Mouse (Mus musculus) heart, embryonic 14.5 days (tissue): ENCODE results near the gene Lhpp. TPM values are rescaled to one million over a fixed set of nuclear protein-coding genes. Genes with fewer than 3 reads are reported as not detected.

Experiments
- ATAC-seq: fragments of 200-750 bp; cut with Nextera tagmentation; 2 replicates; pipeline ENCODE4 v1.8.0; 2017; ENCODE audit warnings: low read depth, moderate TSS enrichment; ENCODE audit not compliant: insufficient number of reproducible peaks, insufficient read depth, low FRiP score
- H3K27ac ChIP-seq, 2 experiments: fragments of 200-500 bp in 1 of 2; fragments of 300-500 bp in 1 of 2; sonication (generic) in 1 of 2; replicated peaks in 1 of 2; 2 replicates each; pipeline ENCODE4 v1.5.1; 2012 to 2014; ENCODE audit warnings: low read depth in 2 of 2, low read length in 2 of 2, control low read depth in 1 of 2, mild to moderate bottlenecking in 1 of 2, mixed read lengths in 1 of 2; ENCODE audit not compliant: control insufficient read depth in 1 of 2, insufficient read depth in 1 of 2
- H3K27me3 ChIP-seq: fragments of 300-500 bp; sonication (generic); 2 replicates; pipeline ENCODE4 v1.6.1; 2014; ENCODE audit warnings: mild to moderate bottlenecking, low read length, control low read depth; ENCODE audit not compliant: control insufficient read depth, insufficient read depth
- H3K36me3 ChIP-seq: fragments of 300-500 bp; sonication (generic); 2 replicates; pipeline ENCODE4 v1.6.1; 2014; ENCODE audit warnings: mild to moderate bottlenecking, control low read depth, low read length, mixed read lengths; ENCODE audit not compliant: control insufficient read depth, insufficient read depth
- H3K4me1 ChIP-seq, 2 experiments: fragments of 200-500 bp in 1 of 2; fragments of 300-500 bp in 1 of 2; sonication (generic) in 1 of 2; 2 replicates each; pipeline ENCODE4 v1.6.1; 2012 to 2014; ENCODE audit warnings: low read length in 2 of 2, control low read depth in 1 of 2, mixed read lengths in 1 of 2; ENCODE audit not compliant: control insufficient read depth in 2 of 2, insufficient read depth in 2 of 2
- H3K4me2 ChIP-seq: fragments of 300-500 bp; sonication (generic); 2 replicates; pipeline ENCODE4 v1.6.1; 2014; ENCODE audit warnings: mild to moderate bottlenecking, low read length
- H3K4me3 ChIP-seq, 2 experiments: fragments of 200-500 bp in 1 of 2; fragments of 300-500 bp in 1 of 2; sonication (generic) in 1 of 2; 2 replicates each; pipeline ENCODE4 v1.5.1; 2012 to 2014; ENCODE audit warnings: low read length in 2 of 2, mild to moderate bottlenecking in 2 of 2, control low read depth in 1 of 2, low read depth in 1 of 2, moderate library complexity in 1 of 2; ENCODE audit not compliant: control insufficient read depth in 1 of 2, insufficient read depth in 1 of 2
- H3K9ac ChIP-seq: fragments of 300-500 bp; sonication (generic); 2 replicates; pipeline ENCODE4 v1.6.1; 2014; ENCODE audit warnings: mild to moderate bottlenecking, low read length
- H3K9me3 ChIP-seq: fragments of 300-500 bp; sonication (generic); 2 replicates; pipeline ENCODE4 v1.6.1; 2016; ENCODE audit warnings: low read length, control low read depth; ENCODE audit not compliant: control insufficient read depth
- WGBS: fragments of 180-500 bp; shearing (Covaris S2); extraction: QIAGEN DNeasy Blood & Tissue Kit; methylation state at CpG from one replicate; pipeline ENCODE4 v1.1.7; 2014; 5-methylcytosine and 5-hydroxymethylcytosine counted together
- polyA plus RNA-seq: library from polyadenylated mRNA; unstranded; fragments of >200 nt; fragmentation: Nextera tagmentation; extraction: Ambion mirVana; gene quantifications from 2 replicates; pipeline ENCODE4 v1.2.1, GENCODE M21; 2014

Lhpp gene
- polyA plus RNA-seq: 29.7 and 35.0 TPM in 2 replicates

DNA sequence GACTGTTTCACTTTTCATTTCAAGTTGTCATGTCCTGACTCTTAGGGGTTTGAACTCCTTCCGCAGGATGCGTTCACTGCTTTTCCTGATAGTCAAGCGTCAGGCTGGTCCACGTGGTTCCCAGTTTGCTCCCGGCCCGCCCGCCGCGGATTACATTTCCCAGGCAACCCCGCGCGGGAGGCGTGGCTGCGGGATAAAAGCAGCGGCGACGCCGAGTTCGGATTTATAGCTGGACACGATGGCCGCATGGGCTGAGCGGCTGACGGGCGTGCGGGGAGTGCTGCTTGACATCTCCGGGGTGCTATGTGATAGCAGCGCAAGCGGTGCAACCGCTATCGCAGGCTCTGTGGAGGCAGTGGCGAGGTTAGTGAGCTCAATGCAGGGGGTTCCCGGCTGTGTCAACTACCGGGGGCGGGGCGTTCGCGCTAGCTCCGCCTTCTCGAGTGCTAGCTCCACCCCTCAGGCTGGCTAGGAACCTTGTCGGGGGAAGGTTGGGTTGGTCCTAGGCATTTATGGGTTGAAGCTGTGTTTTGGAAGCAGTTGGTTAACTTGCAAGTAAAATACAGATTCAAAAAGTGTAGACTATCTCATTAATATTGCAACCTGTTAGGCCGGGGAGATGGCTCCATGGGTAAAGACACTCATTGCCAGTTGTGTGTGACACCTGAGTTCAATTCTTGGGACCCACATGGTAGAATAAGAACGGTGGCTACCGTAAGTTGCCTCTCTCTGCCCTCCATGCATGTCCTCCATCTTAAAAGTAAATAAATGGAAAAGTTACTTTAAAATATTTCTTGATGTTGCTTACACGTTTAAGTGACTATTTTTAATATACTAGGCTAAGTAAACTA is at the start of gene Lhpp:
Lhpp (plus strand) TSS at position 171 of the 851 bp plus-strand sequence.
- H3K27me3 ChIP-seq: 0 out of 2 replicates have a peak, but pooled peaks cover 2% of the 10 kb centered on the region
- H3K36me3 ChIP-seq: no peaks in the 10 kb centered on the region
- H3K4me1 ChIP-seq: peaks cover 2 to 7% of the 10 kb centered on the region in 2 experiments
- H3K9ac ChIP-seq: peak within 1 kb of the TSS; percentile 58
- peak within 1 kb of the TSS; percentile 66 for H3K4me2 ChIP-seq
- H3K4me3 ChIP-seq: peak within 1 kb of the TSS; percentile 58 to 60
- 7% methylated on average over 44 of the region's 44 CpGs for WGBS
- H3K9me3 ChIP-seq: no peaks in the 10 kb centered on the region
- 0 out of 4 replicates have a peak within 1 kb of the TSS, but pooled peaks of 1 of the 2 experiments have one; percentile 20 for H3K27ac ChIP-seq
- peak; percentile 78 for ATAC-seq

DNA sequence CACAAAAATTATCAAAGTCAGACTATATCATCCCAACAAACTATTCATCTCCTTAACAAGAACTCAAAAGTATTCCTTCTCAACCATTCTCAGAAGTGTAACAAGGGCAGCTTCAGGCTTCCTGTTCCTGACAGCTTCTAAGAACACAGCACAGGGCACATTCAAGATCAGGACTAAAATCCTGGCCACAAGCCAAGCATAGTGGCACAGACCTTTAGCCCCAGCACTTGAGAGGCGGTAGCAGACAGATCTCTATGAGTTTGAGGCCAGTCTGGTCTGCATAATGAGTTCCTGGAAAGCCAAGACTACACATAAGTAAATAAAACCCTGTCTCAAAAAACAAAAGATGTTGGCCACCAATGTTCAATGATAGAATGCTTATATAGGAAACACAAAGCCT is 44.6 kb upstream of the Lhpp start:
- Histone ChIP-seq H3K4me2 (no peak overlapping the region), H3K27me3 (no peaks in the 10 kb centered on the region), H3K27ac (no peak overlapping the region), H3K4me1 (peaks cover 10 to 15% of the 10 kb centered on the region in 2 experiments), H3K4me3 (no peak overlapping the region), H3K9ac (no peak overlapping the region), H3K36me3 (peaks cover 88% of the 10 kb centered on the region), H3K9me3 (no peaks in the 10 kb centered on the region)
- whole genome bisulfite sequencing: 13% methylated on average over 1 of the region's 1 CpGs
- ATAC-seq: no peak

DNA sequence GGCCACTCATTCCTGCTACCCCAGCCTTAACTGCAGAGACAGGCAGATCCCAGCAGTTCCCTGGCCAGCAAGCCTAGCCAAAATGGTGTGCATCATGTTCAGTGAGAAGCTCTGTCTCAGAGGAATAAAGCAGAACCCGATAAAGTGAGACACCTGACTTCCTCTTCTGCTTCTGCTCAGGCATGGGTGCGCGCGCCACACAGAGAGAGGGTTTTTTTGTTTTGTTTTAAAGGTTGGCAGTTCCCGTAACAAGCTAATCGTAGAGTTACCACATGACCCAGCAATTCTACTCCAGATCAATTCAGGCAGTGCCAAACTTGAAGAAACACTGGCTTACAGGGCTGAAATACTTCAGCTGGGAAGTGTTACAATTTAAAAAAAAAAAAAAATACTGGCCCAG is 41.6 kb upstream of the Lhpp start:
- H3K9ac ChIP-seq: no peak overlapping the region
- peaks cover 58% of the 10 kb centered on the region for H3K36me3 ChIP-seq
- peaks cover 13 to 36% of the 10 kb centered on the region in 2 experiments for H3K4me1 ChIP-seq
- no peak overlapping the region for H3K4me2 ChIP-seq
- H3K4me3 ChIP-seq: no peak overlapping the region
- no peak for ATAC-seq
- H3K9me3 ChIP-seq: no peaks in the 10 kb centered on the region
- H3K27ac ChIP-seq: no peak overlapping the region
- no peaks in the 10 kb centered on the region for H3K27me3 ChIP-seq
- 90% methylated on average over 6 of the region's 6 CpGs for WGBS

DNA sequence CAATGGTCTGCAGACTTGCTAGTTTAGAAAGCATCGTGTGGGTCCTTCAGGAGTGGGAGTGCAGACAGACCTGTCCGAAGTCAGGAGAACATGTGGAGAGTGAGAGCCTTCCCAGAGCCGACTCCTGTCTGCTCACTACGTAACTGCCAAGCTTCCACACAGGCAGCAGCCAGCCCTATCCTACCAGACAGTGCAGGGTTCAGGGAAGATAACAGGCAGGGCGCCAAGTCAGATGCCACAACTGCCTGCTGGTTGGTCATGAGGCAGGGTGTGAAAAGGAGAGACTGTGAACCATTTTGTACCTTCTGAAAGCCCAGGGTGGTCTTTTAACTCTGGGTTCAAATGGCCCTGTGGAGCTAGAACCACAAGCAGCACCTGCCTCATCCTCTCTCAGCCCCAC is 40.4 kb upstream of the Lhpp start:
- peaks cover 13 to 36% of the 10 kb centered on the region in 2 experiments for H3K4me1 ChIP-seq
- H3K36me3 ChIP-seq: peaks cover 45% of the 10 kb centered on the region
- peak overlapping the region; percentile 61 to 70 for H3K27ac ChIP-seq
- no peak overlapping the region for H3K4me3 ChIP-seq
- WGBS: 29% methylated on average over 5 of the region's 5 CpGs
- no peaks in the 10 kb centered on the region for H3K9me3 ChIP-seq
- no peak overlapping the region for H3K9ac ChIP-seq
- ATAC-seq: peak; percentile 77
- peak overlapping the region; percentile 23 for H3K4me2 ChIP-seq
- no peaks in the 10 kb centered on the region for H3K27me3 ChIP-seq

DNA sequence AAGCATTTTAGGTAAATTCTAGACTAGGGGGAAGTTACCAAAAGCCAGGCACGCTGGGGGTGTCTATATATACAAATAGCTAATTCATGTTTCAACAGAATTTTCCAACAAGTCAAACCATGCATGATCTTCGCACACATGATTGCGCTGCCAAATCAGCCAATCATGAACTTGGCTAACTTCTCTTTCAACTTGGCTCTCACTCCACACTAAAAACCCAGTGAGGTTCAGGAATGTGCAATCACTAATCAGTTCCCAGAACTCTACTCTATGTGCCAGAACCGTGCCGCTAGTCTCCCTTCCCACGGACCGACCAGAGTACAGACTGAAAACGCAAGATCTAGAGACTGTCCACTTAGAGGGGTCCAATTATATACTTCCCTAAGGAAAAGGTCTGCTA is 39.0 kb upstream of the Lhpp start:
- H3K4me3 ChIP-seq: no peak overlapping the region
- H3K27me3 ChIP-seq: no peaks in the 10 kb centered on the region
- ATAC-seq: no peak
- no peaks in the 10 kb centered on the region for H3K9me3 ChIP-seq
- peaks cover 36% of the 10 kb centered on the region for H3K36me3 ChIP-seq
- H3K4me1 ChIP-seq: peaks cover 11 to 41% of the 10 kb centered on the region in 2 experiments
- peak overlapping the region; percentile 30; the same call in 1 of the 2 replicates for H3K9ac ChIP-seq
- peak overlapping the region in 1 of 2 experiments; percentile 33; a peak in 2 of 4 replicates for H3K27ac ChIP-seq
- WGBS: 62% methylated on average over 8 of the region's 8 CpGs
- H3K4me2 ChIP-seq: peak overlapping the region; percentile 29

DNA sequence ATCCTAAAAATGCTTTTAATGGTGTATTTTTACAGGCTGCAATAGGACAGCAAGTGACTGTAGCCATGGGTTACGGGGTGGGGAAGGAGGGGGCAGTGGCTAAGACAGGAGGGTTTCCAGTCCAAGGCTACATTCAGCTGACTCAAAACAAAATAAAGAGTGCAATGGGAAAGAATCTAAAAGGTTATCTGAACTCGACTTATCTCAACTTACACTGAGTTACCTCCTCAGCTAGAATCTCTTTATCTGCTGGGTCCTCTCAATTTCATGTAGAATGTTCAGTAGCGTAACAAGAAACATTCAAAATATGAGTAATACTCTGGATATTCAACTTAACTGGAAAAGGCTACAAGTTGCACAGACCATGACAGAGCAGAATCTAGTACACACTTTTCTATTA is 37.7 kb upstream of the Lhpp start:
- peaks cover 11 to 46% of the 10 kb centered on the region in 2 experiments for H3K4me1 ChIP-seq
- H3K27me3 ChIP-seq: no peaks in the 10 kb centered on the region
- WGBS: 65% methylated on average over 3 of the region's 3 CpGs
- H3K9me3 ChIP-seq: no peaks in the 10 kb centered on the region
- H3K4me3 ChIP-seq: no peak overlapping the region
- ATAC-seq: no peak
- peak overlapping the region in 1 of 2 experiments; percentile 34; a peak in 1 of 4 replicates for H3K27ac ChIP-seq
- peaks cover 23% of the 10 kb centered on the region for H3K36me3 ChIP-seq
- H3K9ac ChIP-seq: no peak overlapping the region
- H3K4me2 ChIP-seq: 0 out of 2 replicates have a peak overlapping the region, but pooled peaks have one; percentile 16

DNA sequence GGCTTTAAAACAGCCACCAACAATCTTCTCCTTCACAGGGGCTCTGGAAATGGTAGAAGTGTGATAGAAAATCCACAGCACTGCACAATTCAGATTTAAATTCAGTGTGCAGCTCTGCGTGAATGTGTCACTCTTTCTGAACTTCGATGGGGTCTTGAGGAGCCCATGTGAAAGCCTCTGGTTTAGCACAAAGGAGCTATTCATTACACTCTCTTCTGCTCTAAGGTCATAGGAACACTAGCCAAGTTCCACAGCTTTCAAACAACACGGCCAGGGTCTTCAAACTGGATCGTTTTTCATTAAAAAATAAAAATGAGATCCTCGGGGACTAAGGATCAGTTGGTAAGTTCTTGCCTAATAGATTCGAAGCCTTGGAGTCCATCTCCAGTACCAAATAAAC is 37.2 kb upstream of the Lhpp start:
- H3K4me2 ChIP-seq: no peak overlapping the region
- no peak overlapping the region for H3K4me3 ChIP-seq
- no peak for ATAC-seq
- H3K9ac ChIP-seq: no peak overlapping the region
- 0 out of 4 replicates have a peak overlapping the region, but pooled peaks of 1 of the 2 experiments have one; percentile 34 for H3K27ac ChIP-seq
- whole genome bisulfite sequencing: 71% methylated on average over 6 of the region's 6 CpGs
- H3K4me1 ChIP-seq: peaks cover 11 to 46% of the 10 kb centered on the region in 2 experiments
- no peaks in the 10 kb centered on the region for H3K9me3 ChIP-seq
- no peaks in the 10 kb centered on the region for H3K27me3 ChIP-seq
- peaks cover 18% of the 10 kb centered on the region for H3K36me3 ChIP-seq
